Mouse (Mus musculus) myocyte (in vitro differentiated cells): ENCODE measurements around the gene Ehbp1l1.

Experiments used
- CEBPB ChIP-seq: IDR thresholded peaks from 2 replicates; pipeline ENCODE4 v1.6.1; 2011; ENCODE audit warnings: mild to moderate bottlenecking, moderate library complexity; ENCODE audit not compliant: poor library complexity, insufficient read depth, severe bottlenecking
- E2F4 ChIP-seq: IDR thresholded peaks from one replicate; pipeline ENCODE4 v1.6.1; 2011; ENCODE audit warnings: mild to moderate bottlenecking, control low read depth, moderate library complexity; ENCODE audit not compliant: insufficient read depth
- MAX ChIP-seq: IDR thresholded peaks from one replicate; pipeline ENCODE4 v1.6.1; 2011; ENCODE audit warnings: low read depth, mild to moderate bottlenecking, control low read depth
- MYOG ChIP-seq, 3 experiments: IDR thresholded peaks; one replicate each; pipeline ENCODE4 v1.6.1; 2011; ENCODE audit warnings: control low read depth in 2 of 3, low read depth in 2 of 3, mild to moderate bottlenecking in 2 of 3; ENCODE audit not compliant: insufficient read length in 2 of 3, control insufficient read depth in 1 of 3, insufficient read depth in 1 of 3
- POLR2A ChIP-seq: IDR thresholded peaks from one replicate; pipeline ENCODE4 v1.6.1; 2011; ENCODE audit warnings: low read depth, mild to moderate bottlenecking, control low read depth, moderate library complexity; ENCODE audit not compliant: insufficient read length
- POLR2AphosphoS2 ChIP-seq: IDR thresholded peaks from one replicate; pipeline ENCODE4 v1.6.1; 2011; ENCODE audit warnings: low read depth, control low read depth; ENCODE audit not compliant: insufficient read length
- SRF ChIP-seq: IDR thresholded peaks from one replicate; pipeline ENCODE4 v1.6.1; 2011; ENCODE audit warnings: low read depth; ENCODE audit not compliant: control insufficient read depth, insufficient read length
- TCF12 ChIP-seq: IDR thresholded peaks from one replicate; pipeline ENCODE4 v1.6.1; 2011; ENCODE audit warnings: mild to moderate bottlenecking, control low read depth; ENCODE audit not compliant: poor library complexity, insufficient read depth, severe bottlenecking
- TCF3 ChIP-seq: IDR thresholded peaks from one replicate; pipeline ENCODE4 v1.6.1; 2011; ENCODE audit warnings: low read depth, control low read depth; ENCODE audit not compliant: insufficient read length
- USF1 ChIP-seq: IDR thresholded peaks from one replicate; pipeline ENCODE4 v1.6.1; 2011; ENCODE audit warnings: low read depth, mild to moderate bottlenecking, control low read depth, moderate library complexity

- TF ChIP-seq POLR2A, result no peak
- TF ChIP-seq E2F4, result no peak
- TF ChIP-seq USF1, result no peak
- no peak for TF ChIP-seq POLR2AphosphoS2
- no peak for TF ChIP-seq MAX
- no peak for TF ChIP-seq TCF12
- TF ChIP-seq CEBPB, result no peak
- no peak for TF ChIP-seq MYOG (IDR thresholded peaks at IDR 0.05; ENCODE audit: control insufficient read depth in 1 of 3, insufficient read depth in 1 of 3, insufficient read length in 2 of 3, low read depth in 2 of 3)
- TF ChIP-seq TCF3, result no peak
- TF ChIP-seq SRF, result no peak
Measured at GRCm38 (mm10) chr19:5711218-5711617, 14.9 kb downstream of the Ehbp1l1 start.
